In the genomic region with DNA sequence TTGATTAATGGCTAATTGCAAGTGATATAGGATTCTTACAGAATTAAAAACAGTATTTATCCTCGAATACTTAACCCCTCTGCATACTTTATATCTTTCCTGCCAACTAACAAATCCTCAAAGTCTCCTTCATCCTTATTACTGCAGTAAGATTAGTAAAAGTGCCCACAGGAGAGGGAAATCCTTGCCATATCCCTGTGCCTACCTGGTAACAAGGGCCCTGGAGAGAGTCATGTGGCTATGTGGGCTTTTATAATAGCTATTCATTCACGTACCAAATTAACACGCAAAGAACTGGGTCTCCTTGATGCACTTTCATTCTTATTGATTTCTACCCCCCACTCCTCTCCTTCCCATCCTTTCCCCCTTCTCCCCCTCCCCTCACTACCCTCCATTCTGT, we compare ENCODE assay signal across 31 mouse cellular contexts.
DNase-seq lines count a peak whose midpoint lies in the region; ATAC-seq and TF ChIP-seq lines count a peak whose summit lies in the region.
"Had no signal": no experiment of that assay in that cellular context is flagged by ENCODE, and none has a peak within 500 bp of the region (broad histone marks: within the 10 kb centered on the region; RNA-seq: fewer than 3 reads in every experiment).

No protein-coding gene starts in this region.

- H3K36me3 ChIP-seq in hindbrain, embryonic 14.5 days (replicated peaks; ENCODE audit: control insufficient read depth, insufficient read depth) = no peaks in the 10 kb centered on the region
- H3K36me3 ChIP-seq in hindbrain, embryonic 10.5 days = no peaks in the 10 kb centered on the region
- no peaks in the 10 kb centered on the region for H3K36me3 ChIP-seq in midbrain, embryonic 14.5 days (ENCODE audit: control insufficient read depth, insufficient read depth, low read length)
- no peaks in the 10 kb centered on the region for H3K36me3 ChIP-seq in midbrain, postnatal 0 days (ENCODE audit: insufficient read depth, low read length)
- no peaks in the 10 kb centered on the region for H3K36me3 ChIP-seq in neural tube, embryonic 14.5 days (ENCODE audit: control insufficient read depth, insufficient read depth, low read length)
- H3K36me3 ChIP-seq: embryonic facial prominence, embryonic 10.5 days; embryonic facial prominence, embryonic 13.5 days; forebrain, embryonic 12.5 days; forebrain, embryonic 15.5 days; G1E; heart, embryonic 12.5 days; heart, embryonic 15.5 days; hindbrain, embryonic 15.5 days had no signal

- H3K9ac ChIP-seq in hindbrain, embryonic 14.5 days = no peak overlapping the region
- H3K9ac ChIP-seq in midbrain, embryonic 14.5 days (replicated peaks; ENCODE audit: low read length) = no peak overlapping the region
- no peak overlapping the region for H3K9ac ChIP-seq in midbrain, postnatal 0 days (replicated peaks; ENCODE audit: low read length, poor library complexity, severe bottlenecking)
- no peak overlapping the region for H3K9ac ChIP-seq in neural tube, embryonic 14.5 days (replicated peaks; ENCODE audit: low read depth, low read length)
- H3K9ac ChIP-seq: embryonic facial prominence, embryonic 13.5 days; forebrain, embryonic 12.5 days; forebrain, embryonic 15.5 days; heart, embryonic 12.5 days; heart, embryonic 15.5 days; hindbrain, embryonic 15.5 days had no signal

- peaks cover 19% of the 10 kb centered on the region for H3K4me1 ChIP-seq in hindbrain, embryonic 14.5 days (replicated peaks; ENCODE audit: control insufficient read depth, insufficient read depth, low read length)
- no peaks in the 10 kb centered on the region for H3K4me1 ChIP-seq in hindbrain, embryonic 10.5 days (replicated peaks)
- H3K4me1 ChIP-seq in midbrain, embryonic 14.5 days (ENCODE audit: control insufficient read depth, insufficient read depth, low read length) = 0 out of 2 replicates have a peak, but pooled peaks cover 5% of the 10 kb centered on the region
- no peaks in the 10 kb centered on the region for H3K4me1 ChIP-seq in midbrain, postnatal 0 days (ENCODE audit: insufficient read depth, low read length)
- H3K4me1 ChIP-seq in neural tube, embryonic 14.5 days (ENCODE audit: control insufficient read depth, insufficient read depth, low read length) = peaks cover 12% of the 10 kb centered on the region
- H3K4me1 ChIP-seq: embryonic facial prominence, embryonic 10.5 days; embryonic facial prominence, embryonic 13.5 days; forebrain, embryonic 12.5 days; heart, embryonic 12.5 days; heart, embryonic 15.5 days had no signal

- H3K4me2 ChIP-seq in hindbrain, embryonic 14.5 days (replicated peaks) = no peak overlapping the region
- no peak overlapping the region for H3K4me2 ChIP-seq in midbrain, embryonic 14.5 days (ENCODE audit: low read length)
- H3K4me2 ChIP-seq in midbrain, postnatal 0 days (ENCODE audit: low read depth, low read length, poor library complexity, severe bottlenecking) = no peak overlapping the region
- H3K4me2 ChIP-seq in neural tube, embryonic 14.5 days (ENCODE audit: low read depth, low read length) = no peak overlapping the region
- H3K4me2 ChIP-seq: embryonic facial prominence, embryonic 13.5 days; forebrain, embryonic 12.5 days; forebrain, embryonic 15.5 days; heart, embryonic 12.5 days; heart, embryonic 15.5 days; hindbrain, embryonic 15.5 days had no signal

- H3K27me3 ChIP-seq in hindbrain, embryonic 14.5 days (ENCODE audit: control insufficient read depth, insufficient read depth, low read length) = no peaks in the 10 kb centered on the region
- no peaks in the 10 kb centered on the region for H3K27me3 ChIP-seq in hindbrain, embryonic 10.5 days (ENCODE audit: insufficient read depth, poor library complexity, severe bottlenecking)
- H3K27me3 ChIP-seq in midbrain, embryonic 14.5 days (ENCODE audit: control insufficient read depth, insufficient read depth, low read length) = no peaks in the 10 kb centered on the region
- no peaks in the 10 kb centered on the region for H3K27me3 ChIP-seq in midbrain, postnatal 0 days (ENCODE audit: insufficient read depth, low read length)
- no peaks in the 10 kb centered on the region for H3K27me3 ChIP-seq in neural tube, embryonic 14.5 days (ENCODE audit: control insufficient read depth, insufficient read depth, low read length)
- H3K27me3 ChIP-seq: CH12.LX; embryonic facial prominence, embryonic 13.5 days; forebrain, embryonic 12.5 days; forebrain, embryonic 15.5 days; heart, embryonic 12.5 days; heart, embryonic 15.5 days; hindbrain, embryonic 15.5 days; Patski had no signal

- no peak for TF ChIP-seq CTCF in midbrain, postnatal 0 days (IDR thresholded peaks at IDR 0.05)

- no peaks in the 10 kb centered on the region for H3K9me3 ChIP-seq in hindbrain, embryonic 14.5 days (ENCODE audit: control insufficient read depth, low read length)
- no peaks in the 10 kb centered on the region for H3K9me3 ChIP-seq in hindbrain, embryonic 10.5 days
- H3K9me3 ChIP-seq in midbrain, embryonic 14.5 days (ENCODE audit: control insufficient read depth, low read length) = no peaks in the 10 kb centered on the region
- no peaks in the 10 kb centered on the region for H3K9me3 ChIP-seq in midbrain, postnatal 0 days (ENCODE audit: low read length)
- H3K9me3 ChIP-seq in neural tube, embryonic 14.5 days (ENCODE audit: control insufficient read depth, low read length) = no peaks in the 10 kb centered on the region
- H3K9me3 ChIP-seq: embryonic facial prominence, embryonic 10.5 days; embryonic facial prominence, embryonic 13.5 days; forebrain, embryonic 12.5 days; forebrain, embryonic 15.5 days; G1E; heart, embryonic 12.5 days; heart, embryonic 15.5 days; hindbrain, embryonic 15.5 days had no signal

- no peak overlapping the region for H3K4me3 ChIP-seq in hindbrain, embryonic 14.5 days (replicated peaks; ENCODE audit: low read length)
- H3K4me3 ChIP-seq in hindbrain, embryonic 10.5 days = no peak overlapping the region
- H3K4me3 ChIP-seq in midbrain, embryonic 14.5 days (replicated peaks; ENCODE audit: low read depth, low read length) = no peak overlapping the region
- no peak overlapping the region for H3K4me3 ChIP-seq in midbrain, postnatal 0 days (ENCODE audit: low read depth, low read length)
- H3K4me3 ChIP-seq in neural tube, embryonic 14.5 days (ENCODE audit: low read depth, low read length) = no peak overlapping the region
- H3K4me3 ChIP-seq: embryonic facial prominence, embryonic 10.5 days; embryonic facial prominence, embryonic 13.5 days; erythroblast, embryonic 14.5 days; forebrain, embryonic 12.5 days; forebrain, embryonic 15.5 days; heart, embryonic 12.5 days; heart, embryonic 15.5 days; hindbrain, embryonic 15.5 days had no signal

- H3K27ac ChIP-seq in hindbrain, embryonic 14.5 days = no peak overlapping the region; the same call in 1 of the 2 replicates
- H3K27ac ChIP-seq in hindbrain, embryonic 10.5 days = no peak overlapping the region
- no peak overlapping the region for H3K27ac ChIP-seq in midbrain, embryonic 14.5 days (replicated peaks; ENCODE audit: low read depth, low read length)
- no peak overlapping the region for H3K27ac ChIP-seq in midbrain, postnatal 0 days (ENCODE audit: low read depth, low read length)
- H3K27ac ChIP-seq in neural tube, embryonic 14.5 days (ENCODE audit: low read depth, low read length) = no peak overlapping the region
- H3K27ac ChIP-seq: embryonic facial prominence, embryonic 10.5 days; embryonic facial prominence, embryonic 13.5 days; forebrain, embryonic 12.5 days; forebrain, embryonic 15.5 days; heart, embryonic 15.5 days; hindbrain, embryonic 15.5 days had no signal

- DNase-seq in hindbrain, embryonic 14.5 days (ENCODE audit: low spot score) = no peak
- DNase-seq in hindbrain, embryonic 10.5 days (ENCODE audit: low spot score) = no peak
- DNase-seq in midbrain, embryonic 14.5 days = peak; percentile 8
- DNase-seq in midbrain, postnatal 0 days (ENCODE audit: low spot score) = no peak
- DNase-seq: adrenal gland, adult 2 months; adrenal gland, postnatal 25 days; B cell, adult 2 months; cerebellum, adult 11-12 months; cerebellum, adult 8-10 months; cerebellum, postnatal 10 days; cerebellum, postnatal 36 days; embryo, embryonic 11 days; gastrocnemius, postnatal 25 days; heart, adult 18-20 months; heart, postnatal 10 days; heart, postnatal 36 days had no signal

- ATAC-seq in hindbrain, embryonic 14.5 days (ENCODE audit: low FRiP score) = peak; percentile 25; the same call in 1 of the 2 replicates
- ATAC-seq in midbrain, embryonic 14.5 days (ENCODE audit: low FRiP score, low TSS enrichment) = no peak
- no peak for ATAC-seq in midbrain, postnatal 0 days (ENCODE audit: low FRiP score)
- peak; percentile 52; the same call in 1 of the 2 replicates for ATAC-seq in neural tube, embryonic 14.5 days (ENCODE audit: low read depth)
- ATAC-seq in activated CD4-positive, CD25-positive, alpha-beta regulatory T cell, adult 4 months = no peak
- ATAC-seq: forebrain, embryonic 15.5 days; inflammation-experienced regulatory T-cells, adult 6 months; intestine, embryonic 16.5 days; Patski had no signal

- WGBS in hindbrain, embryonic 14.5 days = 62% methylated on average over 3 of the region's 3 CpGs
- 87% methylated on average over 3 of the region's 3 CpGs for WGBS in hindbrain, embryonic 10.5 days
- WGBS in midbrain, embryonic 14.5 days = 75% methylated on average over 3 of the region's 3 CpGs
- WGBS in midbrain, postnatal 0 days = 61% methylated on average over 3 of the region's 3 CpGs
- WGBS in neural tube, embryonic 14.5 days = 52% methylated on average over 3 of the region's 3 CpGs

Comparison
In these comparisons a context has a peak if more than half of its experiments do, and no peak if none do; other contexts are left out.
1. ATAC-seq: peak in hindbrain, embryonic 14.5 days (single experiment) and neural tube, embryonic 14.5 days (single experiment); none in midbrain, embryonic 14.5 days (single experiment), midbrain, postnatal 0 days (single experiment) and activated CD4-positive, CD25-positive, alpha-beta regulatory T cell, adult 4 months (single experiment).